Mouse (Mus musculus) heart, embryonic 16.5 days (tissue): Measurements from ENCODE around the gene Il25. TPM values are rescaled to one million over a fixed set of nuclear protein-coding genes. Genes with fewer than 3 reads are reported as not detected.

Experiments used
- ATAC-seq: fragments of 200-750 bp; cut with Nextera tagmentation; replicated peaks from 2 replicates; pipeline ENCODE4 v1.8.0; 2017; ENCODE audit warnings: moderate number of reproducible peaks; ENCODE audit not compliant: insufficient read depth, low FRiP score; ENCODE audit errors: extremely low read depth
- H3K27ac ChIP-seq: fragments of 300-500 bp; sonication (generic); 2 replicates; pipeline ENCODE4 v1.5.1; 2014; ENCODE audit warnings: mild to moderate bottlenecking, low read length, control low read depth, moderate library complexity
- H3K27me3 ChIP-seq: fragments of 300-500 bp; sonication (generic); 2 replicates; pipeline ENCODE4 v1.6.1; 2014; ENCODE audit warnings: low read length, mixed read lengths; ENCODE audit not compliant: control insufficient read depth, insufficient read depth
- H3K36me3 ChIP-seq: fragments of 300-500 bp; sonication (generic); 2 replicates; pipeline ENCODE4 v1.6.1; 2014; ENCODE audit not compliant: control insufficient read depth, insufficient read depth
- H3K4me1 ChIP-seq: fragments of 300-500 bp; sonication (generic); 2 replicates; pipeline ENCODE4 v1.6.1; 2014; ENCODE audit warnings: low read length, mixed read lengths; ENCODE audit not compliant: control insufficient read depth, insufficient read depth
- H3K4me2 ChIP-seq: fragments of 300-500 bp; sonication (generic); 2 replicates; pipeline ENCODE4 v1.6.1; 2014; ENCODE audit warnings: low read depth, mild to moderate bottlenecking, control low read depth, low read length
- H3K4me3 ChIP-seq: fragments of 300-500 bp; sonication (generic); 2 replicates; pipeline ENCODE4 v1.5.1; 2014; ENCODE audit warnings: mild to moderate bottlenecking, control low read depth, low read length
- H3K9ac ChIP-seq: fragments of 300-500 bp; sonication (generic); 2 replicates; pipeline ENCODE4 v1.6.1; 2014; ENCODE audit warnings: low read length, control low read depth
- H3K9me3 ChIP-seq: fragments of 300-500 bp; sonication (generic); replicated peaks from 2 replicates; pipeline ENCODE4 v1.6.1; 2016; ENCODE audit warnings: low read length; ENCODE audit not compliant: control insufficient read depth
- WGBS: fragments of 180-500 bp; shearing (Covaris S2); extraction: QIAGEN DNeasy Blood & Tissue Kit; methylation state at CpG from one replicate; pipeline ENCODE4 v1.1.7; 2014; 5-methylcytosine and 5-hydroxymethylcytosine counted together
- polyA plus RNA-seq: library from polyadenylated mRNA; unstranded; fragments of >200 nt; fragmentation: Nextera tagmentation; extraction: Ambion mirVana; gene quantifications from 2 replicates; pipeline ENCODE4 v1.2.1, GENCODE M21; 2015

The Il25 gene
- polyA plus RNA-seq, 1 experiment from 2014 or later = not detected

DNA sequence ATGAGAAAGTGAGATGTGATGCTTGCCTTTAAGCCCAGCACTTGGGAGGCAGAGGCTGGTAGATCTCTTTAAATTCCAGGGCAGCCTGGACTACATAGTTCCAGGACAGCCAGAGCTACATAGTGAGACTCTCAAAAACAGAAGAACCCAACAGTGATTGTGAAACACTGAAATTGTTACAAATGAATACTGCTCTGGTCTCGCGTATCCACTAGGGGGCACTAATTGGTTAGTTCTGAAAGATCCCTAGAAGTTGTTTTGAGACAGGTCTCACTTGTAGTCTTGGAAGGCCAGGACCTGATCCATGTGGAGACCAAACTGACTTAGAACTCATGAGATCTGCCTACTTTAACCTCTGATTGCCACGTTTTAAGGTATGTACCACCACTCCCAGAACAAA is 32.1 kb upstream of the Il25 start:
- peak overlapping the region; percentile 25 for H3K9ac ChIP-seq
- peaks cover 30% of the 10 kb centered on the region for H3K36me3 ChIP-seq
- H3K27ac ChIP-seq = no peak overlapping the region
- 0% methylated on average over 3 of the region's 3 CpGs for WGBS
- no peak overlapping the region for H3K4me2 ChIP-seq
- H3K4me3 ChIP-seq = no peak overlapping the region
- H3K4me1 ChIP-seq = peaks cover 15% of the 10 kb centered on the region
- H3K27me3 ChIP-seq = no peaks in the 10 kb centered on the region
- peak; percentile 56; the same call in 1 of the 2 replicates for ATAC-seq
- H3K9me3 ChIP-seq = no peaks in the 10 kb centered on the region

DNA sequence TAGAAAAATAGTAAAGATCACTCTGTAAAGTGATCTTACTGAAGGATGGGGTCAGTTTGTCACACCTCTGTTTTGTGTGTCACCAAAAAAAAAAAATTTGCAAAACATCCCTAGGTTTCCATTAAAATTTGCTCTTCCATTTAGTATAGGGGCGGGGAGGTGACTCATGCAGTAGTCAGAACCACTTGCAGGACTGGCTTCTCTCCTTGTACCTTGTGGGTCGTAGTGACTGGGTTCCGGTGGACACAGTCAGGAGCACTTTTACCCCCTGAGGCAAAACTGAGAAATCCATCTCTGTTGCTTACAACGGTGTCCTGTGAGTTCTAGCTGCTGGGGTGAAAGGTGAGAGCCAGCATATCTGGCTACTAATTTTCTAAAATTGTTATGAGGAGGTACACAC is 28.9 kb upstream of the Il25 start:
- no peak for ATAC-seq
- Histone ChIP-seq H3K4me2 (no peak overlapping the region), H3K9me3 (no peaks in the 10 kb centered on the region), H3K4me1 (peaks cover 4% of the 10 kb centered on the region; the same call in 1 of the 2 replicates), H3K9ac (no peak overlapping the region), H3K36me3 (peaks cover 19% of the 10 kb centered on the region), H3K4me3 (no peak overlapping the region), H3K27me3 (no peaks in the 10 kb centered on the region), H3K27ac (no peak overlapping the region)
- 94% methylated on average over 4 of the region's 4 CpGs for WGBS

DNA sequence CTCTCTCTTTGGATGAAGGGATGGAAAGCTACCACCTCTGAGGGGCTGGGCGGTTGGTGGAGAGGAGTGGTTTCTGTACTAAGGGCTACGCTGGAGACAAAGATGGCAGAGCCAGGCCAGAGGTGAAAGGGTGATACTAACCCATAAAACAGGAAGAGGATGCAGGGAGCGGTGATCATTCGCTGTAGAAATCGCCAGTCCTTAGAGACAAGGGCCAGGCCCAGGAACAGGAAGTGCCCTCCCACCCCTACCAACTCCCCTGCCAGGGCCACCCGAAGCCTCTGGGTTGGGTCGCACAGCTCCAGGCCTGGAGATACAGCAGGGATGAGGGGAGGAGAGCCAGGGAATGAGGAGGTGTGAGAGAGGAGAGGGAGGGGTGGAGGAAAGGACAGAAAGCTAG is 23.8 kb upstream of the Il25 start:
- no peak for ATAC-seq
- no peaks in the 10 kb centered on the region for H3K9me3 ChIP-seq
- peaks cover 14% of the 10 kb centered on the region for H3K4me1 ChIP-seq
- H3K4me3 ChIP-seq = no peak overlapping the region
- no peak overlapping the region for H3K4me2 ChIP-seq
- H3K27me3 ChIP-seq = no peaks in the 10 kb centered on the region
- 64% methylated on average over 7 of the region's 7 CpGs for WGBS
- peaks cover 15% of the 10 kb centered on the region for H3K36me3 ChIP-seq
- H3K27ac ChIP-seq = no peak overlapping the region
- H3K9ac ChIP-seq = 0 out of 2 replicates have a peak overlapping the region, but pooled peaks have one; percentile 9

DNA sequence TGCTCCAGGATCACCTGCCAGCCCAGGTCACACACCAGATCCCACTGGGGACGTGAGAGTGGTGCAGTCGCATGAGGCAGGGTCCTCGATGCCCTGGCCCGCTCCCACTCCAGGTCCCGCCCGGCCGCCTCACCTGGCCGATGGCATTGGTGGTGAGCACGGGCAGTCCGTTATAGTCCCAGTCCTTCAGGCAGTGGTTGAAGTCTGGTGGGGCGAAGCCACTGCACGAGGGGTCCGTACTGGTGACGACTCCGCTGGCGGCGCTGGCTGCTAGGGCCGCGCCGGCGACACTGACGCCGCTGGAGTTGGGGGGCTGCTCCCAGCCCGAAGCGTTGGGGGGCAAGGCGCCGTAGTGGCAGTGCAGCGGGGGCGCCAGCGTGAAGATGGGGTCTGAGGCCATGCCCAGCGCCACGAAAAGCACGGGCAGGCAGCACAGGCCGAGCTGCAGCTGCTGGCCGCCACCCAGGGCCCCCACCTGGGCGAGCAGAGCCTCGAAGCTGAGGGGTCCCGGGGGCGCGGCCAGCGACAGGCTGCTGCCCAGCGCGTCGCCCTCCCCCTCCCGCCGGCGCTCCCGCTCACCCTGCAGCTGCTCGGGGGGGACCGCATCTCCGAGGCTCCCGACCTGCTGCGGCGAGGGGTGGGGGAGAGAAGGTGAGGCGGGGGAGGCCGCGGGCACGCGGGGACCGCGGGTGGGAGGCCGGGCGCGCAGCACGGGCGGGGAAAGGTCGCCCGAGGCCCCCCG is 20.2 kb upstream of the Il25 start:
- no peaks in the 10 kb centered on the region for H3K9me3 ChIP-seq
- peak overlapping the region; percentile 84 for H3K9ac ChIP-seq
- peaks cover 9% of the 10 kb centered on the region; the same call in 1 of the 2 replicates for H3K36me3 ChIP-seq
- H3K4me2 ChIP-seq = peak overlapping the region; percentile 97
- WGBS = 4% methylated on average over 59 of the region's 69 CpGs
- peaks cover 12% of the 10 kb centered on the region for H3K4me1 ChIP-seq
- peak overlapping the region; percentile 56 for H3K27ac ChIP-seq
- H3K27me3 ChIP-seq = no peaks in the 10 kb centered on the region
- ATAC-seq = peak; percentile 70
- peak overlapping the region; percentile 69 for H3K4me3 ChIP-seq

DNA sequence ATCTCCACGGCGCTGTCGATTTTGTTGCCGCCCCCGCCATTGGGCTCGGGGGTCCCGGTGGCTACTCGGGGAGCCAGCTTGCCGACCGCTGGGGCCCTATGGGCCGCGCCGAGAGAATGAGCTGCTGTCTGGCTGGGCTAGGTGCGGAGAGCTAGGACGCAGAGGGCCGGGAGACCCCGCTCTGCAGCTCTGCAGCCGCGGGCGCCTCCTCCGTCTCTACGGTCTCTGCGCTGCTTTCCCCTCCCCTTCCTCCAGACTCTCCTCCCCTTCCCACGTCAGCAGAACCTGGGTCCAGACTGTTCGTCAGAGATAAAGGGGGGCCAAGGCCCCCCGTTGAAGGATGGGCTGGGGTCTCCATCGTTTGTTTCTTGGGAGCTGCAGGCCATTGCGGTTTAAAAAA is 19.6 kb upstream of the Il25 start, which contains the start of gene Slc22a17:
Gene Slc22a17, minus strand, starts transcription at position 247 of the 400 bp plus-strand sequence.
- WGBS = 0% methylated on average over 27 of the region's 28 CpGs
- Histone ChIP-seq H3K9me3 (no peaks in the 10 kb centered on the region), H3K4me2 (peak within 1 kb of the TSS; percentile 97), H3K9ac (peak within 1 kb of the TSS; percentile 84), H3K36me3 (peaks cover 8% of the 10 kb centered on the region; the same call in 1 of the 2 replicates), H3K4me3 (peak within 1 kb of the TSS; percentile 69), H3K27ac (peak within 1 kb of the TSS; percentile 56), H3K4me1 (peaks cover 12% of the 10 kb centered on the region), H3K27me3 (no peaks in the 10 kb centered on the region)
- peak; percentile 85 for ATAC-seq

DNA sequence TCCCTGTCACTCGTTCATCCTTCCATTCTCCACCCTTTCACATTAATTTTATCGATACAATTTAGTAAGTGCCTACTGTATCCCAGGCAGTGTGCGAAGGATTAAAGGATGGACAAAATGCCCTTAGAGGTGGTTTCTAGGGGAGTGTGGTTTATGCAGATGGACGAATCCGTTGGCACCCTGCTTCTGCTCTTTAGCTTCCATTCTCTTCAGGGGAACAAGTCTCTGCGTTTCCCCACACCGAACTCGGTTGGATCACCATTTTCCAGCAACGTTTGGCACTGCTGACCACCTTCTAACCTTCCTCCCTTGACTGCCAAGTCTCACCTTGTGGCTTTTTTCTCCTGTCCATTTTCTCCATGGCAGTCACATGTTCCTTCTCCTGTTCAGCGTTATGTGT is 19.2 kb upstream of the Il25 start:
- no peak overlapping the region for H3K27ac ChIP-seq
- H3K4me3 ChIP-seq = peak overlapping the region; percentile 69
- no peaks in the 10 kb centered on the region for H3K27me3 ChIP-seq
- peak overlapping the region; percentile 84 for H3K9ac ChIP-seq
- H3K4me2 ChIP-seq = peak overlapping the region; percentile 97
- WGBS = 14% methylated on average over 10 of the region's 10 CpGs
- no peak for ATAC-seq
- H3K36me3 ChIP-seq = peaks cover 8% of the 10 kb centered on the region; the same call in 1 of the 2 replicates
- H3K9me3 ChIP-seq = no peaks in the 10 kb centered on the region
- H3K4me1 ChIP-seq = peaks cover 12% of the 10 kb centered on the region

DNA sequence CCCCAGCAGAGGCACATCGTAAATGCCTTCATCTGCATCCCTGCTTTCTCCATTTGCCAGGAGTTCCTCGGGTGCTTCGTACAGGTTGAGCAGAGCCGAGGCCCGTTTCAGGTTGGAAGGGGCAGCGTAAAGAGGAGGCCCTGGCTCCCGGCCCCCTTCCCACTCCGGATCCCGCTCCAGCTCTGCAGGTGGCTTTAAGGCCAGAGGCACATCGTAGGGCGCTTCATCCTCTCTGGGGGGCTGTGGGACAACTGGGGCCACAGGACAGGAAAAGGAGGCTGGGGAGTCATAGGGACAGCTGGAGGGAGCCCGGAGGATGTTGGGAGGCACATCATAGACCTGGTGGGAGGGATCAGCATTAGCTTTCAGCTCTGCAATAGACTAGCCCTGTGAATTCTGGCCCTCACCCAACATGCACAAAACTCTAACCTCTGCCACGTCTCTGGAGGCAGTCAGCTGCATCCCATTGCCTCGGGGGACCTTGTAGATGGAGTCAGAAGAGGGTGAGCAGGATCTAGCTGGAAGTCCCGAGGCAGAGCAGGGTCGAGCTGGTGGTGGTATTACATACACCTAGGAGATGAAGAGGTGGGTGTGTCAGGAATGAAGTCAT is 12.3 kb upstream of the Il25 start:
- H3K36me3 ChIP-seq = peaks cover 11% of the 10 kb centered on the region; the same call in 1 of the 2 replicates
- H3K9me3 ChIP-seq = no peaks in the 10 kb centered on the region
- no peak overlapping the region for H3K27ac ChIP-seq
- WGBS = 83% methylated on average over 16 of the region's 16 CpGs
- no peak for ATAC-seq
- H3K4me1 ChIP-seq = peaks cover 15% of the 10 kb centered on the region
- H3K4me2 ChIP-seq = no peak overlapping the region
- no peak overlapping the region for H3K4me3 ChIP-seq
- H3K27me3 ChIP-seq = peaks cover 7% of the 10 kb centered on the region
- H3K9ac ChIP-seq = no peak overlapping the region

DNA sequence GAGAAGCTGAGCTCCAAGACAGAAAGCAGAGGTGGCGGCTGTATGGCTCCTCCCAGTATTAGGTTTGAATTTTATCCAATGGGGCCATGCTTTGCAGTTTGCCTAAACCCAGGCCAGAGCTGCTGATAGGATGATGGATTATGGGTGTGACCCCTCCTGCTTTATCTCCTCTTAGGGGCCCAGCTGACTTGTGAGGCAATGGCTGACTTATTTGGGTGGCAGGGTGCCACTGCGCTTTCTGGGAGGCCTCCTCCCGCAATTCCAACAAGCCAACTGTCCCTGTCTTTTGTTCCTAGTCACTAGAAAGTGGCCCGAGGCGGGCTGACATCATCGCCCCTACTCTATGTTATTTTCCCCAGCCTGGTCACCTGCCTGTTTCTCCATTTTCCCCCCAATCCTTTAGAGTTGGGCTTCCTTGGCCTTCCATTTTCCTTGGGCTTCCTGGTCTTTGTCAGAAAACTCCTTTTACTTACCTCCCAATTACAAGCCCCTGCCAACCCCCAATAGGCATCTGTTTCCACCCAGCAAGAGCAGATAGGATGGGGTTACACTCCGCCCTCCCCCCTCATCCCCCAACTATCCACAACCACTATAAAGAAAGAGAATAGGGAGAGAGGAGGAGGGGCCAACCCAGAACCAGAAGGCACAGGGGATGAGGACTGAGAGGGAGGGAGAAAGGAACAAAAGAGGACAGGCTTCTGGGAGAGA is 7.7 kb upstream of the Il25 start:
- WGBS = 28% methylated on average over 7 of the region's 7 CpGs
- peak overlapping the region; percentile 91 for H3K27ac ChIP-seq

More for the DNA sequence above, 7.7 kb upstream of the Il25 start:
- Histone ChIP-seq H3K9ac (peak overlapping the region; percentile 88), H3K9me3 (no peaks in the 10 kb centered on the region), H3K4me1 (peaks cover 21% of the 10 kb centered on the region), H3K4me3 (peak overlapping the region; percentile 65), H3K27me3 (peaks cover 15% of the 10 kb centered on the region), H3K36me3 (0 out of 2 replicates have a peak, but pooled peaks cover 3% of the 10 kb centered on the region), H3K4me2 (peak overlapping the region; percentile 97)
- ATAC-seq = peak; percentile 71
